18 mouse cellular contexts compared by ENCODE assay signal in the genomic region with DNA sequence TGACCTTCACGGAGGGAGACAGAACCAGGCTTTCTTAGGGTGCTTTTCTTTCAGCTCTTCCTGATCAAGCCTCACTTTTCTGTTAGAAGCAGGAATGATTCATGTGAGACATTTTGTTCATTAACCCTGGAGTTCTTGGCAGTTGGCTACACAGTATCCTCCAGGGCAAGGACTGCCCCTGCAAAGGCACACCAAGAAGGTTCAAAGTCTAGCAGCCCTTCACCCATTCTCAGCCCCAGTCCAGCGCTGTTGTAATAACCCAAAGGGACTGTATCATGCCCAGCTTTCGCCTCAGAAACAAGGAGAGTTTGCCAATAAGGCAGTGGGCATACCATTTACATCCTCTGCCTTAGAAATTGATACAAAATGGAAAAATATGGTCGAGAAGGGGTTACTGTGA. TPM values are rescaled to one million over a fixed set of nuclear protein-coding genes. Genes with fewer than 3 reads are reported as not detected.
A peak's percentile ranks its signal among the peaks of the same experiment; 100 is the strongest.
DNase-seq lines count a peak whose midpoint lies in the region; ATAC-seq and TF ChIP-seq lines count a peak whose summit lies in the region.
"Had no signal": no experiment of that assay in that cellular context is flagged by ENCODE, and none has a peak within 500 bp of the region (broad histone marks: within the 10 kb centered on the region; RNA-seq: fewer than 3 reads in every experiment).

No protein-coding gene starts in this region.

- TF ChIP-seq EP300 in stomach, postnatal 0 days (optimal IDR thresholded peaks at IDR 0.05): no peak

- WGBS in heart, embryonic 13.5 days: 86% methylated on average over 4 of the region's 4 CpGs
- 88% methylated on average over 4 of the region's 4 CpGs for WGBS in heart, embryonic 12.5 days
- WGBS in stomach, embryonic 16.5 days: 89% methylated on average over 4 of the region's 4 CpGs
- WGBS in stomach, postnatal 0 days: 90% methylated on average over 4 of the region's 4 CpGs
- WGBS in kidney, embryonic 16.5 days: 81% methylated on average over 4 of the region's 4 CpGs

- H3K27me3 ChIP-seq in heart, embryonic 13.5 days (replicated peaks): no peaks in the 10 kb centered on the region
- no peaks in the 10 kb centered on the region for H3K27me3 ChIP-seq in heart, embryonic 12.5 days (replicated peaks)
- no peaks in the 10 kb centered on the region for H3K27me3 ChIP-seq in stomach, embryonic 16.5 days (ENCODE audit: control insufficient read depth, insufficient read depth, low read length)
- H3K27me3 ChIP-seq in stomach, postnatal 0 days (ENCODE audit: control insufficient read depth, insufficient read depth, low read length): no peaks in the 10 kb centered on the region
- no peaks in the 10 kb centered on the region for H3K27me3 ChIP-seq in kidney, embryonic 16.5 days (ENCODE audit: insufficient read depth, low read length)
- H3K27me3 ChIP-seq: hindbrain, embryonic 15.5 days; megakaryocyte, embryonic 14.5 days had no signal

- peaks cover 68% of the 10 kb centered on the region for H3K4me1 ChIP-seq in heart, embryonic 13.5 days
- H3K4me1 ChIP-seq in heart, embryonic 12.5 days (replicated peaks): peaks cover 65% of the 10 kb centered on the region
- H3K4me1 ChIP-seq in stomach, embryonic 16.5 days (ENCODE audit: control insufficient read depth, insufficient read depth, low read length): peaks cover 49% of the 10 kb centered on the region
- peaks cover 4% of the 10 kb centered on the region for H3K4me1 ChIP-seq in stomach, postnatal 0 days (replicated peaks; ENCODE audit: control insufficient read depth, insufficient read depth)
- peaks cover 57% of the 10 kb centered on the region for H3K4me1 ChIP-seq in kidney, embryonic 16.5 days (ENCODE audit: insufficient read depth, low read length)

- no peak overlapping the region for H3K4me2 ChIP-seq in heart, embryonic 13.5 days
- H3K4me2 ChIP-seq in heart, embryonic 12.5 days: no peak overlapping the region
- no peak overlapping the region for H3K4me2 ChIP-seq in stomach, embryonic 16.5 days (ENCODE audit: low read depth, low read length)
- H3K4me2 ChIP-seq in stomach, postnatal 0 days (replicated peaks; ENCODE audit: low read depth): no peak overlapping the region
- no peak overlapping the region for H3K4me2 ChIP-seq in kidney, embryonic 16.5 days (replicated peaks; ENCODE audit: low read depth, low read length)
- H3K4me2 ChIP-seq: hindbrain, embryonic 15.5 days had no signal

- TF ChIP-seq CTCF in stomach, postnatal 0 days (IDR thresholded peaks at IDR 0.05; ENCODE audit: low read depth): no peak

- 0 out of 2 replicates have a peak overlapping the region, but pooled peaks have one; percentile 76 for H3K27ac ChIP-seq in heart, embryonic 13.5 days (replicated peaks)
- no peak overlapping the region for H3K27ac ChIP-seq in heart, embryonic 12.5 days (ENCODE audit: poor library complexity, severe bottlenecking)
- H3K27ac ChIP-seq in stomach, embryonic 16.5 days (ENCODE audit: low read length): peak overlapping the region; percentile 34; the same call in 1 of the 2 replicates
- no peak overlapping the region for H3K27ac ChIP-seq in stomach, postnatal 0 days (replicated peaks)
- peak overlapping the region; percentile 75 for H3K27ac ChIP-seq in kidney, embryonic 16.5 days (ENCODE audit: low read length)
- H3K27ac ChIP-seq: hindbrain, embryonic 15.5 days had no signal

- H3K36me3 ChIP-seq in heart, embryonic 13.5 days: no peaks in the 10 kb centered on the region; the same call in 1 of the 2 replicates
- no peaks in the 10 kb centered on the region for H3K36me3 ChIP-seq in heart, embryonic 12.5 days
- no peaks in the 10 kb centered on the region for H3K36me3 ChIP-seq in stomach, embryonic 16.5 days (ENCODE audit: control insufficient read depth, insufficient read depth, low read length)
- no peaks in the 10 kb centered on the region for H3K36me3 ChIP-seq in stomach, postnatal 0 days (ENCODE audit: control insufficient read depth, insufficient read depth, low read length)
- no peaks in the 10 kb centered on the region for H3K36me3 ChIP-seq in kidney, embryonic 16.5 days (ENCODE audit: insufficient read depth, low read length)
- H3K36me3 ChIP-seq: hindbrain, embryonic 15.5 days had no signal

- DNase-seq in stomach, postnatal 0 days (ENCODE audit: low spot score): no peak
- no peak for DNase-seq in embryo, embryonic 10 days (ENCODE audit: low spot score)
- DNase-seq in frontal cortex, postnatal 25 days (ENCODE audit: low spot score in 2 of 2): no peak
- DNase-seq: cerebellum, adult 9-11 months; gastrocnemius, postnatal 36 days; layer of hippocampus, adult 9-11 months; lung, adult 2 months; right cerebral cortex, postnatal 25 days; thymus, postnatal 14 days had no signal

- H3K9ac ChIP-seq in heart, embryonic 13.5 days: peak overlapping the region; percentile 6
- H3K9ac ChIP-seq in heart, embryonic 12.5 days: no peak overlapping the region
- H3K9ac ChIP-seq in stomach, embryonic 16.5 days (ENCODE audit: low read length): no peak overlapping the region
- no peak overlapping the region for H3K9ac ChIP-seq in stomach, postnatal 0 days (ENCODE audit: low read length)
- H3K9ac ChIP-seq in kidney, embryonic 16.5 days (replicated peaks; ENCODE audit: low read length): no peak overlapping the region
- H3K9ac ChIP-seq: hindbrain, embryonic 15.5 days had no signal

- no peak overlapping the region for H3K4me3 ChIP-seq in heart, embryonic 13.5 days
- no peak overlapping the region for H3K4me3 ChIP-seq in heart, embryonic 12.5 days
- H3K4me3 ChIP-seq in stomach, embryonic 16.5 days (replicated peaks; ENCODE audit: low read length): no peak overlapping the region
- no peak overlapping the region for H3K4me3 ChIP-seq in stomach, postnatal 0 days (ENCODE audit: low read depth, low read length)
- no peak overlapping the region for H3K4me3 ChIP-seq in kidney, embryonic 16.5 days (ENCODE audit: low read length)
- H3K4me3 ChIP-seq: hindbrain, embryonic 15.5 days; megakaryocyte, embryonic 14.5 days had no signal

- ATAC-seq in heart, embryonic 13.5 days (ENCODE audit: extremely low read depth, insufficient number of reproducible peaks, low FRiP score, low TSS enrichment): no peak
- no peak for ATAC-seq in heart, embryonic 12.5 days (ENCODE audit: insufficient number of reproducible peaks, low FRiP score)
- ATAC-seq in stomach, embryonic 16.5 days (ENCODE audit: insufficient read depth, low FRiP score): no peak
- no peak for ATAC-seq in stomach, postnatal 0 days (ENCODE audit: low FRiP score, low TSS enrichment)
- no peak for ATAC-seq in kidney, embryonic 16.5 days (ENCODE audit: low FRiP score, low TSS enrichment)
- no peak for ATAC-seq in megakaryocyte progenitor cell, adult 5-6 weeks (replicated peaks; ENCODE audit: poor library complexity)
- ATAC-seq: activated CD4-positive, CD25-positive, alpha-beta regulatory T cell, adult 4 months; forebrain, embryonic 16.5 days had no signal

- no peaks in the 10 kb centered on the region for H3K9me3 ChIP-seq in heart, embryonic 13.5 days
- no peaks in the 10 kb centered on the region for H3K9me3 ChIP-seq in heart, embryonic 12.5 days (replicated peaks)
- H3K9me3 ChIP-seq in stomach, embryonic 16.5 days (replicated peaks; ENCODE audit: control insufficient read depth, low read length): no peaks in the 10 kb centered on the region
- H3K9me3 ChIP-seq in stomach, postnatal 0 days (ENCODE audit: control insufficient read depth, low read length): no peaks in the 10 kb centered on the region
- H3K9me3 ChIP-seq in kidney, embryonic 16.5 days (ENCODE audit: low read length): no peaks in the 10 kb centered on the region
- H3K9me3 ChIP-seq: hindbrain, embryonic 15.5 days; megakaryocyte, embryonic 14.5 days had no signal

RNA-seq across cellular contexts. Expression of gene Hic1, which starts 34.0 kb away (rescaled TPM):
- polyA plus RNA-seq in heart, embryonic 13.5 days (2015; fragmentation: Nextera tagmentation; extraction: Ambion mirVana): 9.4 and 9.5 TPM in 2 replicates
- polyA plus RNA-seq in heart, embryonic 12.5 days (2016; fragmentation: Nextera tagmentation; extraction: Ambion mirVana): 13.3 and 13.8 TPM in 2 replicates
- 5.1 and 5.9 TPM in 2 replicates for polyA plus RNA-seq in stomach, embryonic 16.5 days (2015; fragmentation: Nextera tagmentation; extraction: Ambion mirVana)
- polyA plus RNA-seq in stomach, postnatal 0 days (2015; fragmentation: Nextera tagmentation; extraction: Ambion mirVana): 6.6 and 8.2 TPM in 2 replicates
- 16.1 and 16.2 TPM in 2 replicates for polyA plus RNA-seq in kidney, embryonic 16.5 days (2015; fragmentation: Nextera tagmentation; extraction: Ambion mirVana)
- total RNA-seq in megakaryocyte progenitor cell, adult 5-6 weeks (2015): 0.02 TPM in 1 of 2 replicates, not detected in the other
- not detected in 2 replicates for total RNA-seq in megakaryocyte progenitor cell, adult 5-6 weeks (2017)

RNA-seq across cellular contexts. Expression of gene Ovca2, which starts 43.3 kb away (rescaled TPM):
- polyA plus RNA-seq in heart, embryonic 13.5 days (2015; fragmentation: Nextera tagmentation; extraction: Ambion mirVana): 15.2 and 16.4 TPM in 2 replicates
- 19.4 and 20.5 TPM in 2 replicates for polyA plus RNA-seq in heart, embryonic 12.5 days (2016; fragmentation: Nextera tagmentation; extraction: Ambion mirVana)
- polyA plus RNA-seq in stomach, embryonic 16.5 days (2015; fragmentation: Nextera tagmentation; extraction: Ambion mirVana): 19.4 and 23.2 TPM in 2 replicates
- polyA plus RNA-seq in stomach, postnatal 0 days (2015; fragmentation: Nextera tagmentation; extraction: Ambion mirVana): 19.3 and 20.2 TPM in 2 replicates
- 26.1 and 26.9 TPM in 2 replicates for polyA plus RNA-seq in kidney, embryonic 16.5 days (2015; fragmentation: Nextera tagmentation; extraction: Ambion mirVana)
- total RNA-seq in megakaryocyte progenitor cell, adult 5-6 weeks (2015): 20.8 and 26.3 TPM in 2 replicates
- 14.5 and 16.5 TPM in 2 replicates for total RNA-seq in megakaryocyte progenitor cell, adult 5-6 weeks (2017)

RNA-seq across cellular contexts. Expression of gene Dph1, which starts 55.7 kb away (rescaled TPM):
- 19.3 and 21.3 TPM in 2 replicates for polyA plus RNA-seq in heart, embryonic 13.5 days (2015; fragmentation: Nextera tagmentation; extraction: Ambion mirVana)
- 23.3 and 23.5 TPM in 2 replicates for polyA plus RNA-seq in heart, embryonic 12.5 days (2016; fragmentation: Nextera tagmentation; extraction: Ambion mirVana)
- 20.6 and 20.7 TPM in 2 replicates for polyA plus RNA-seq in stomach, embryonic 16.5 days (2015; fragmentation: Nextera tagmentation; extraction: Ambion mirVana)
- 15.2 and 15.8 TPM in 2 replicates for polyA plus RNA-seq in stomach, postnatal 0 days (2015; fragmentation: Nextera tagmentation; extraction: Ambion mirVana)
- polyA plus RNA-seq in kidney, embryonic 16.5 days (2015; fragmentation: Nextera tagmentation; extraction: Ambion mirVana): 28.2 and 28.4 TPM in 2 replicates
- total RNA-seq in megakaryocyte progenitor cell, adult 5-6 weeks (2015): 3.3 and 7.4 TPM in 2 replicates
- 9.2 and 9.5 TPM in 2 replicates for total RNA-seq in megakaryocyte progenitor cell, adult 5-6 weeks (2017)

RNA-seq across cellular contexts. Expression of gene Rtn4rl1, which starts 58.2 kb away (rescaled TPM):
- polyA plus RNA-seq in heart, embryonic 13.5 days (2015; fragmentation: Nextera tagmentation; extraction: Ambion mirVana): 10.2 and 12.4 TPM in 2 replicates
- polyA plus RNA-seq in heart, embryonic 12.5 days (2016; fragmentation: Nextera tagmentation; extraction: Ambion mirVana): 16.3 and 16.8 TPM in 2 replicates
- polyA plus RNA-seq in stomach, embryonic 16.5 days (2015; fragmentation: Nextera tagmentation; extraction: Ambion mirVana): 1.3 and 1.4 TPM in 2 replicates
- 2.1 and 2.9 TPM in 2 replicates for polyA plus RNA-seq in stomach, postnatal 0 days (2015; fragmentation: Nextera tagmentation; extraction: Ambion mirVana)
- polyA plus RNA-seq in kidney, embryonic 16.5 days (2015; fragmentation: Nextera tagmentation; extraction: Ambion mirVana): 3.8 and 5.0 TPM in 2 replicates
- 0.49 and 1.1 TPM in 2 replicates for total RNA-seq in megakaryocyte progenitor cell, adult 5-6 weeks (2015)
- total RNA-seq in megakaryocyte progenitor cell, adult 5-6 weeks (2017): 0.20 and 0.42 TPM in 2 replicates

Comparison
In these comparisons a context has a peak if more than half of its experiments do, and no peak if none do; other contexts are left out.
1. H3K27ac ChIP-seq: peak in heart, embryonic 13.5 days (single experiment), stomach, embryonic 16.5 days (single experiment) and kidney, embryonic 16.5 days (single experiment); none in heart, embryonic 12.5 days (single experiment) and stomach, postnatal 0 days (single experiment).